In the genomic region with DNA sequence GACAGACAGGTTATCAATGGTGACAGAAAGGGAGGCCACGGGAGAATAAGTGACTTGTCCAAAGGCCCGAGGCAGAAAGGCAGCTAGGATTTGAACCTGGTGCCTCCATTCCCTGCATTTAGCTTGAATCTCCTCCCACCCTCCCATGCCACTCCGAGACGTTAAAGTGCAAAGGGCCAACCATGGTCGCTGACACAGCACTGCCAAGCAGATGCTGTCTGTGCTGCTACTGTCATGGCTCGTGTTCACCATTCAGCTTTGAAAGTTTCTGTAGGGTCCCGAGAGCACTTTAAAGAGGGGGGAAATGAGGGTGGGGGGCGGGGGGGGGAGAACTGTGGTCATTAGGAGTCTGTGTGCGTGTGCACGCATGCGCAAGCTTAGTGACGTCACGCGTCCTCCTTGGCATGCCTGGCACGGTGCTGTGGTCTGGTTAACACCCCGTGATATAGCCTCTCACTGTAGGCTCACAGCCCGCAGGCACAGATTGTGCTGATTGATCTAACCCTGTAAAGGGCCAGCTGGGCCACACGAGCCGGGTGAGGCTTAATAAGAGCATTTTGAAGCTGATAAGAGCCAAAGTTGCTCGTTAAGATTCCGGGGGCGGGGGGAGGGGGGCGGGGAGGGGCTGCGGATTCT, we compare ENCODE assay signal across 9 mouse cellular contexts.
DNase-seq lines count a peak whose midpoint lies in the region; ATAC-seq and TF ChIP-seq lines count a peak whose summit lies in the region.
"Had no signal": no experiment of that assay in that cellular context is flagged by ENCODE, and none has a peak within 500 bp of the region (broad histone marks: within the 10 kb centered on the region; RNA-seq: fewer than 3 reads in every experiment).

No protein-coding gene starts in this region.

- no peak overlapping the region for H3K9ac ChIP-seq in forebrain, embryonic 11.5 days (ENCODE audit: low read length)
- H3K9ac ChIP-seq in MEL (ENCODE audit: control insufficient read depth, low read depth, low read length, poor library complexity, severe bottlenecking), result no peak overlapping the region
- H3K9ac ChIP-seq in heart, embryonic 15.5 days, result no peak overlapping the region

- intact Hi-C loops in left cerebral cortex, postnatal 14 days (cut with DNase I), result no loop called here

- H3K79me2 ChIP-seq in MEL (ENCODE audit: control insufficient read depth, insufficient read depth, low read length, poor library complexity), result no peaks in the 10 kb centered on the region

- no peak for TF ChIP-seq POLR2A in MEL (IDR thresholded peaks at IDR 0.05; ENCODE audit: control insufficient read depth in 1 of 2, insufficient read depth in 1 of 2, low read depth in 1 of 2, low read length in 2 of 2, poor library complexity in 1 of 2)

- H3K9me3 ChIP-seq in forebrain, embryonic 10.5 days, result no peaks in the 10 kb centered on the region
- no peaks in the 10 kb centered on the region for H3K9me3 ChIP-seq in forebrain, embryonic 11.5 days (ENCODE audit: control insufficient read depth, low read length)
- no peaks in the 10 kb centered on the region for H3K9me3 ChIP-seq in MEL (replicated peaks; ENCODE audit: insufficient read depth, low read length)
- H3K9me3 ChIP-seq in heart, embryonic 15.5 days (replicated peaks), result no peaks in the 10 kb centered on the region

- no peak for TF ChIP-seq RAD21 in MEL (IDR thresholded peaks at IDR 0.05; ENCODE audit: low read depth, low read length)

- no peak overlapping the region for H3K4me2 ChIP-seq in forebrain, embryonic 11.5 days (ENCODE audit: low read depth, low read length, severe bottlenecking)
- H3K4me2 ChIP-seq in heart, embryonic 15.5 days, result peak overlapping the region; percentile 61

- H3K27me3 ChIP-seq in forebrain, embryonic 10.5 days (ENCODE audit: poor library complexity, severe bottlenecking), result no peaks in the 10 kb centered on the region
- H3K27me3 ChIP-seq in forebrain, embryonic 11.5 days (ENCODE audit: control insufficient read depth, insufficient read depth, low read length), result no peaks in the 10 kb centered on the region
- H3K27me3 ChIP-seq in MEL (ENCODE audit: control insufficient read depth in 1 of 2, insufficient read depth in 2 of 2, low read length in 2 of 2), result no peaks in the 10 kb centered on the region
- no peaks in the 10 kb centered on the region for H3K27me3 ChIP-seq in heart, embryonic 15.5 days

- no peak for DNase-seq in forebrain, embryonic 10.5 days (ENCODE audit: extremely low spot score, low spot score)
- no peak for DNase-seq in forebrain, embryonic 11.5 days (ENCODE audit: low spot score)
- DNase-seq in MEL (ENCODE audit: low read depth, low spot score), result peak; percentile 5
- DNase-seq in left cerebral cortex, postnatal 14 days (ENCODE audit: low spot score in 2 of 2), result peak; percentile 44 to 45
- DNase-seq in naive thymus-derived CD4-positive, alpha-beta T cell, adult 2 months (ENCODE audit: low read depth), result peak; percentile 4
- DNase-seq in spleen, adult 18-20 months, result no peak
- DNase-seq in thymus, adult 18-20 months, result no peak

- no peak overlapping the region for H3K4me3 ChIP-seq in forebrain, embryonic 10.5 days
- H3K4me3 ChIP-seq in forebrain, embryonic 11.5 days (ENCODE audit: low read depth, low read length), result no peak overlapping the region
- H3K4me3 ChIP-seq in MEL (ENCODE audit: control insufficient read depth in 1 of 2, insufficient read depth in 1 of 2, low read depth in 2 of 2, low read length in 2 of 2), result no peak overlapping the region
- H3K4me3 ChIP-seq in heart, embryonic 15.5 days, result peak overlapping the region; percentile 26

- no peak for TF ChIP-seq EP300 in MEL (IDR thresholded peaks at IDR 0.05; ENCODE audit: low read depth in 1 of 2, low read length in 2 of 2)

- 0 out of 2 replicates have a peak overlapping the region, but pooled peaks have one; percentile 11 for H3K27ac ChIP-seq in forebrain, embryonic 10.5 days
- no peak overlapping the region for H3K27ac ChIP-seq in forebrain, embryonic 11.5 days (ENCODE audit: low read depth, low read length)
- no peak overlapping the region for H3K27ac ChIP-seq in MEL (ENCODE audit: control insufficient read depth, low read depth, low read length)
- no peak overlapping the region for H3K27ac ChIP-seq in heart, embryonic 15.5 days
- H3K27ac ChIP-seq: macrophage had no signal

- H3K4me1 ChIP-seq in forebrain, embryonic 10.5 days, result peaks cover 12% of the 10 kb centered on the region
- H3K4me1 ChIP-seq in forebrain, embryonic 11.5 days (replicated peaks; ENCODE audit: control insufficient read depth, insufficient read depth, low read length), result no peaks in the 10 kb centered on the region
- no peaks in the 10 kb centered on the region for H3K4me1 ChIP-seq in MEL (ENCODE audit: control insufficient read depth in 1 of 2, insufficient read depth in 2 of 2, low read length in 2 of 2)
- peaks cover 8% of the 10 kb centered on the region for H3K4me1 ChIP-seq in heart, embryonic 15.5 days (replicated peaks)

- H3K36me3 ChIP-seq in forebrain, embryonic 10.5 days (replicated peaks), result no peaks in the 10 kb centered on the region
- H3K36me3 ChIP-seq in forebrain, embryonic 11.5 days (ENCODE audit: control insufficient read depth, insufficient read depth, low read length), result no peaks in the 10 kb centered on the region
- no peaks in the 10 kb centered on the region for H3K36me3 ChIP-seq in MEL (ENCODE audit: control insufficient read depth in 1 of 2, insufficient read depth in 2 of 2, low read length in 2 of 2)
- no peaks in the 10 kb centered on the region for H3K36me3 ChIP-seq in heart, embryonic 15.5 days

- ATAC-seq in forebrain, embryonic 11.5 days (replicated peaks; ENCODE audit: low FRiP score), result no peak
- peak; percentile 71; the same call in 1 of the 2 replicates for ATAC-seq in heart, embryonic 15.5 days (replicated peaks; ENCODE audit: insufficient number of reproducible peaks, insufficient read depth, low FRiP score, low read depth)

- WGBS in forebrain, embryonic 10.5 days, result 68% methylated on average over 24 of the region's 24 CpGs
- WGBS in forebrain, embryonic 11.5 days, result 58% methylated on average over 24 of the region's 24 CpGs
- WGBS in heart, embryonic 15.5 days, result 27% methylated on average over 24 of the region's 24 CpGs

- no peak for TF ChIP-seq CTCF in MEL (IDR thresholded peaks at IDR 0.05 in 2 of 3, conservative IDR thresholded peaks at IDR 0.05 in 1 of 3; ENCODE audit: control insufficient read depth in 1 of 3, insufficient read depth in 1 of 3, low read depth in 2 of 3, low read length in 3 of 3, poor library complexity in 1 of 3, severe bottlenecking in 1 of 3)

TF ChIP-seq in MEL, 35 proteins besides CTCF, POLR2A, EP300 and RAD21:
- no peak for TF ChIP-seq RCOR1 (IDR thresholded peaks at IDR 0.05; ENCODE audit: low read depth, low read length)
- TF ChIP-seq NRF1 (IDR thresholded peaks at IDR 0.05; ENCODE audit: insufficient read depth, low read depth, low read length, poor library complexity, severe bottlenecking), result no peak
- no peak for TF ChIP-seq HCFC1 (IDR thresholded peaks at IDR 0.05; ENCODE audit: low read depth, low read length)
- TF ChIP-seq ZC3H11A (IDR thresholded peaks at IDR 0.05; ENCODE audit: low read depth, low read length), result no peak
- no peak for TF ChIP-seq JUND (IDR thresholded peaks at IDR 0.05; ENCODE audit: low read depth, low read length)
- no peak for TF ChIP-seq ZNF384 (IDR thresholded peaks at IDR 0.05; ENCODE audit: low read depth, low read length)
- no peak for TF ChIP-seq CHD2 (IDR thresholded peaks at IDR 0.05; ENCODE audit: low read length)
- TF ChIP-seq USF2 (IDR thresholded peaks at IDR 0.05; ENCODE audit: borderline replicate concordance in 1 of 2, insufficient read depth in 1 of 2, low read depth in 1 of 2, low read length in 2 of 2), result no peak
- no peak for TF ChIP-seq GATA1 (IDR thresholded peaks at IDR 0.05; ENCODE audit: low read depth, low read length)
- no peak for TF ChIP-seq MAX (IDR thresholded peaks at IDR 0.05; ENCODE audit: low read length)
- TF ChIP-seq SMC3 (IDR thresholded peaks at IDR 0.05; ENCODE audit: low read depth, low read length), result no peak
- TF ChIP-seq MYC (IDR thresholded peaks at IDR 0.05; ENCODE audit: low read depth, low read length), result no peak
- TF ChIP-seq MXI1 (IDR thresholded peaks at IDR 0.05; ENCODE audit: low read depth, low read length), result no peak
TF ChIP-seq in MEL: peak in this region for 0.

Comparison
In these comparisons a context has a peak if more than half of its experiments do, and no peak if none do; other contexts are left out.
1. DNase-seq: peak in MEL (single experiment), left cerebral cortex, postnatal 14 days (2 of 2) and naive thymus-derived CD4-positive, alpha-beta T cell, adult 2 months (single experiment); none in forebrain, embryonic 10.5 days (single experiment), forebrain, embryonic 11.5 days (single experiment), spleen, adult 18-20 months (0 of 2) and thymus, adult 18-20 months (0 of 2).